Mouse (Mus musculus) liver, embryonic 14.5 days (tissue): ENCODE measurements around the gene 1700123O20Rik. TPM values are rescaled to one million over a fixed set of nuclear protein-coding genes. Genes with fewer than 3 reads are reported as not detected.
A peak's percentile ranks its signal among the peaks of the same experiment; 100 is the strongest.

Experiments
- ATAC-seq: fragments of 200-750 bp; cut with Nextera tagmentation; 2 replicates; pipeline ENCODE4 v1.8.0; 2017; ENCODE audit warnings: moderate number of reproducible peaks, mild to moderate bottlenecking, moderate library complexity; ENCODE audit not compliant: insufficient read depth
- DNase-seq, 3 experiments: peaks; one replicate each; pipeline ENCODE4 v3.0.0-alpha.2; 2012 to 2013; ENCODE audit warnings: low read depth in 3 of 3, low spot score in 3 of 3
- H3K27ac ChIP-seq: fragments of 300-500 bp; sonication (generic); 2 replicates; pipeline ENCODE4 v1.5.1; 2014; ENCODE audit warnings: moderate library complexity, mild to moderate bottlenecking, control low read depth, inconsistent platforms
- H3K27me3 ChIP-seq: fragments of 300-500 bp; sonication (generic); 2 replicates; pipeline ENCODE4 v1.6.1; 2014; ENCODE audit warnings: mild to moderate bottlenecking, low read length, moderate library complexity; ENCODE audit not compliant: control insufficient read depth, insufficient read depth
- H3K36me3 ChIP-seq: fragments of 300-500 bp; sonication (generic); replicated peaks from 2 replicates; pipeline ENCODE4 v1.6.1; 2014; ENCODE audit warnings: low read depth; ENCODE audit not compliant: control insufficient read depth, insufficient read depth
- H3K4me1 ChIP-seq, 2 experiments: fragments of 200-500 bp in 1 of 2; fragments of 300-500 bp in 1 of 2; sonication (generic) in 1 of 2; replicated peaks; 2 replicates each; pipeline ENCODE4 v1.6.1; 2012 to 2014; ENCODE audit warnings: antibody characterized with exemption in 1 of 2, inconsistent platforms in 1 of 2, low read length in 1 of 2; ENCODE audit not compliant: control insufficient read depth in 2 of 2, insufficient read depth in 2 of 2
- H3K4me2 ChIP-seq: fragments of 300-500 bp; sonication (generic); 2 replicates; pipeline ENCODE4 v1.6.1; 2014; ENCODE audit warnings: low read depth, mild to moderate bottlenecking, control low read depth, moderate library complexity
- H3K4me3 ChIP-seq, 2 experiments: fragments of 200-500 bp in 1 of 2; fragments of 300-500 bp in 1 of 2; sonication (generic) in 1 of 2; 2 replicates each; pipeline ENCODE4 v1.5.1; 2012 to 2014; ENCODE audit warnings: low read depth in 2 of 2, low read length in 2 of 2, mild to moderate bottlenecking in 2 of 2, control low read depth in 1 of 2, inconsistent platforms in 1 of 2, moderate library complexity in 1 of 2; ENCODE audit not compliant: insufficient read depth in 1 of 2
- H3K9ac ChIP-seq: fragments of 300-500 bp; sonication (generic); replicated peaks from 2 replicates; pipeline ENCODE4 v1.6.1; 2014; ENCODE audit warnings: mild to moderate bottlenecking, control low read depth, moderate library complexity
- H3K9me3 ChIP-seq: fragments of 300-500 bp; sonication (generic); 2 replicates; pipeline ENCODE4 v1.6.1; 2016; ENCODE audit warnings: low read length, mixed read lengths; ENCODE audit not compliant: control insufficient read depth
- CTCF ChIP-seq: IDR thresholded peaks from 2 replicates; pipeline ENCODE4 v1.5.1; 2016; ENCODE audit warnings: antibody characterized with exemption, low read depth, control low read depth
- EP300 ChIP-seq: IDR thresholded peaks from 2 replicates; pipeline ENCODE4 v1.6.1; 2016; ENCODE audit warnings: antibody characterized with exemption, low read depth
- WGBS: fragments of 180-500 bp; shearing (Covaris S2); extraction: QIAGEN DNeasy Blood & Tissue Kit; methylation state at CpG from one replicate; pipeline ENCODE4 v1.1.7; 2014; ENCODE audit not compliant: insufficient replicate concordance; 5-methylcytosine and 5-hydroxymethylcytosine counted together
- polyA plus RNA-seq, 2 experiments: library from polyadenylated mRNA; depleted of rRNA in 1 of 2; stranded (reverse) in 1 of 2; unstranded in 1 of 2; fragments of >200 nt; fragmentation: Nextera tagmentation in 1 of 2; extraction: Ambion mirVana in 1 of 2; gene quantifications; 2 replicates each; pipeline versions ENCODE4 v1.2.1 to v1.2.3; 2012 to 2014

Gene 1700123O20Rik
- 29.6 and 33.6 TPM in 2 replicates for polyA plus RNA-seq (2012; rRNA removed)
- 39.9 and 42.8 TPM in 2 replicates for polyA plus RNA-seq (2014; fragmentation: Nextera tagmentation; extraction: Ambion mirVana)

GRCm38 (mm10) chr14:54686063-54686521 is at the start of gene 1700123O20Rik:
TSS of gene 1700123O20Rik (plus strand) at chr14:54686216.
- H3K4me1 ChIP-seq, result peaks cover 10 to 16% of the 10 kb centered on the region in 2 experiments
- ATAC-seq, result peak; percentile 82
- peaks cover 39% of the 10 kb centered on the region for H3K36me3 ChIP-seq
- H3K4me3 ChIP-seq, result peak within 1 kb of the TSS; percentile 67 to 85
- no peaks in the 10 kb centered on the region for H3K9me3 ChIP-seq
- peak within 1 kb of the TSS; percentile 89 for H3K27ac ChIP-seq
- DNase-seq, result peak; percentile 87 to 92 (median 89)
- WGBS, result under 1% methylated on average over 41 of the region's 41 CpGs
- H3K27me3 ChIP-seq, result no peaks in the 10 kb centered on the region
- H3K4me2 ChIP-seq, result peak within 1 kb of the TSS; percentile 96
- peak within 1 kb of the TSS; percentile 90 for H3K9ac ChIP-seq
- peak; percentile 39; the same call in 1 of the 2 replicates for TF ChIP-seq EP300
- peak; percentile 70 for TF ChIP-seq CTCF

- Histone ChIP-seq H3K4me1 (no peaks in the 10 kb centered on the region), H3K27me3 (peaks cover 3% of the 10 kb centered on the region; the same call in 1 of the 2 replicates), H3K36me3 (no peaks in the 10 kb centered on the region), H3K9ac (no peak overlapping the region), H3K9me3 (no peaks in the 10 kb centered on the region), H3K4me3 (no peak overlapping the region), H3K4me2 (no peak overlapping the region), H3K27ac (no peak overlapping the region)
- WGBS, result 42% methylated on average over 8 of the region's 8 CpGs
- TF ChIP-seq EP300 (no peak), CTCF (peak; percentile 94)
- ATAC-seq (no peak), DNase-seq (no peak)
Measured at GRCm38 (mm10) chr14:54636954-54637353, 49.1 kb upstream of the 1700123O20Rik start.

- Histone ChIP-seq H3K27ac (no peak overlapping the region), H3K9me3 (no peaks in the 10 kb centered on the region), H3K36me3 (peaks cover 11% of the 10 kb centered on the region), H3K27me3 (peaks cover 3% of the 10 kb centered on the region; the same call in 1 of the 2 replicates), H3K4me2 (no peak overlapping the region), H3K4me3 (no peak overlapping the region), H3K4me1 (no peaks in the 10 kb centered on the region), H3K9ac (no peak overlapping the region)
- DNase-seq (no peak), ATAC-seq (no peak)
- 59% methylated on average over 5 of the region's 5 CpGs for WGBS
- TF ChIP-seq CTCF (no peak), EP300 (no peak)
Measured at GRCm38 (mm10) chr14:54638210-54638609, 47.8 kb upstream of the 1700123O20Rik start.

- ATAC-seq (no peak), DNase-seq (no peak)
- Histone ChIP-seq H3K4me2 (no peak overlapping the region), H3K27me3 (peaks cover 3% of the 10 kb centered on the region; the same call in 1 of the 2 replicates), H3K9me3 (no peaks in the 10 kb centered on the region), H3K4me1 (no peaks in the 10 kb centered on the region), H3K36me3 (peaks cover 30% of the 10 kb centered on the region), H3K27ac (no peak overlapping the region), H3K9ac (no peak overlapping the region), H3K4me3 (no peak overlapping the region)
- 49% methylated on average over 4 of the region's 4 CpGs for WGBS
- no peak for TF ChIP-seq EP300
- no peak for TF ChIP-seq CTCF
Measured at GRCm38 (mm10) chr14:54640121-54640520, 45.9 kb upstream of the 1700123O20Rik start.

GRCm38 (mm10) chr14:54640946-54641304 is 45.1 kb upstream of the 1700123O20Rik start, which contains the start of gene Gm17606:
TSS of gene Gm17606 (plus strand) at chr14:54640952.
- Histone ChIP-seq H3K4me1 (no peaks in the 10 kb centered on the region), H3K9ac (peak within 1 kb of the TSS; percentile 71), H3K9me3 (no peaks in the 10 kb centered on the region), H3K27ac (no peak within 1 kb of the TSS), H3K36me3 (peaks cover 38% of the 10 kb centered on the region), H3K27me3 (peaks cover 3% of the 10 kb centered on the region; the same call in 1 of the 2 replicates), H3K4me2 (peak within 1 kb of the TSS; percentile 100), H3K4me3 (peak within 1 kb of the TSS; percentile 67 to 77)
- peak; percentile 16; the same call in 1 of the 2 replicates for ATAC-seq
- no peak for TF ChIP-seq CTCF
- TF ChIP-seq EP300, result no peak
- 1% methylated on average over 26 of the region's 28 CpGs for WGBS
- no peak for DNase-seq
